Mouse (Mus musculus): ENCODE measurements around the gene Clptm1. TPM values are rescaled to one million over a fixed set of nuclear protein-coding genes. Genes with fewer than 3 reads are reported as not detected.
"Not testable (repeated sequence)": the region's sequence is repeated elsewhere in the genome, so short reads cannot be mapped to it uniquely, and the experiment has no call there.

Clptm1 gene
- polyA plus RNA-seq, 1 experiment from 2014 or later, result 81.9 TPM

- WGBS, result 78% methylated on average over 5 of the region's 5 CpGs
- Histone ChIP-seq H3K4me1 (ENCODE audit: control insufficient read depth, insufficient read depth, low read length) (no peaks in the 10 kb centered on the region), H3K4me3 (ENCODE audit: low read length) (no peak overlapping the region), H3K36me3 (ENCODE audit: control insufficient read depth, insufficient read depth) (0 out of 2 replicates have a peak, but pooled peaks cover 4% of the 10 kb centered on the region), H3K4me2 (ENCODE audit: low read depth, low read length) (no peak overlapping the region), H3K9me3 (replicated peaks; ENCODE audit: control insufficient read depth, low read length) (no peaks in the 10 kb centered on the region), H3K27me3 (ENCODE audit: control insufficient read depth, insufficient read depth, low read length) (no peaks in the 10 kb centered on the region), H3K27ac (ENCODE audit: low read length) (no peak overlapping the region), H3K9ac (ENCODE audit: low read length) (no peak overlapping the region)
- ATAC-seq (replicated peaks; ENCODE audit: extremely low read depth, insufficient read depth, low FRiP score), result no peak
Observed at GRCm38 (mm10) chr7:19610969-19611368, 53.9 kb downstream of the Clptm1 start.

- no peak overlapping the region for H3K9ac ChIP-seq (ENCODE audit: low read length)
- H3K4me2 ChIP-seq (ENCODE audit: low read depth, low read length), result no peak overlapping the region
- 0 out of 2 replicates have a peak, but pooled peaks cover 4% of the 10 kb centered on the region for H3K36me3 ChIP-seq (ENCODE audit: control insufficient read depth, insufficient read depth)
- ATAC-seq (replicated peaks; ENCODE audit: extremely low read depth, insufficient read depth, low FRiP score), result no peak
- 83% methylated on average over 12 of the region's 12 CpGs for WGBS
- H3K9me3 ChIP-seq (replicated peaks; ENCODE audit: control insufficient read depth, low read length), result no peaks in the 10 kb centered on the region
- no peaks in the 10 kb centered on the region for H3K4me1 ChIP-seq (ENCODE audit: control insufficient read depth, insufficient read depth, low read length)
- H3K27me3 ChIP-seq (ENCODE audit: control insufficient read depth, insufficient read depth, low read length), result no peaks in the 10 kb centered on the region
- no peak overlapping the region for H3K4me3 ChIP-seq (ENCODE audit: low read length)
- H3K27ac ChIP-seq (ENCODE audit: low read length), result no peak overlapping the region
Observed at GRCm38 (mm10) chr7:19609641-19610332, 55.0 kb downstream of the Clptm1 start.

- Histone ChIP-seq H3K4me1 (ENCODE audit: control insufficient read depth, insufficient read depth, low read length) (peaks cover 12% of the 10 kb centered on the region), H3K36me3 (ENCODE audit: control insufficient read depth, insufficient read depth) (0 out of 2 replicates have a peak, but pooled peaks cover 4% of the 10 kb centered on the region), H3K9me3 (replicated peaks; ENCODE audit: control insufficient read depth, low read length) (no peaks in the 10 kb centered on the region), H3K9ac (ENCODE audit: low read length) (no peak overlapping the region), H3K4me3 (ENCODE audit: low read length) (no peak overlapping the region), H3K27me3 (ENCODE audit: control insufficient read depth, insufficient read depth, low read length) (no peaks in the 10 kb centered on the region), H3K27ac (ENCODE audit: low read length) (no peak overlapping the region), H3K4me2 (ENCODE audit: low read depth, low read length) (no peak overlapping the region)
- no peak for ATAC-seq (replicated peaks; ENCODE audit: extremely low read depth, insufficient read depth, low FRiP score)
- WGBS, result 77% methylated on average over 5 of the region's 5 CpGs
Observed at GRCm38 (mm10) chr7:19607291-19607690, 57.5 kb downstream of the Clptm1 start.

DNA sequence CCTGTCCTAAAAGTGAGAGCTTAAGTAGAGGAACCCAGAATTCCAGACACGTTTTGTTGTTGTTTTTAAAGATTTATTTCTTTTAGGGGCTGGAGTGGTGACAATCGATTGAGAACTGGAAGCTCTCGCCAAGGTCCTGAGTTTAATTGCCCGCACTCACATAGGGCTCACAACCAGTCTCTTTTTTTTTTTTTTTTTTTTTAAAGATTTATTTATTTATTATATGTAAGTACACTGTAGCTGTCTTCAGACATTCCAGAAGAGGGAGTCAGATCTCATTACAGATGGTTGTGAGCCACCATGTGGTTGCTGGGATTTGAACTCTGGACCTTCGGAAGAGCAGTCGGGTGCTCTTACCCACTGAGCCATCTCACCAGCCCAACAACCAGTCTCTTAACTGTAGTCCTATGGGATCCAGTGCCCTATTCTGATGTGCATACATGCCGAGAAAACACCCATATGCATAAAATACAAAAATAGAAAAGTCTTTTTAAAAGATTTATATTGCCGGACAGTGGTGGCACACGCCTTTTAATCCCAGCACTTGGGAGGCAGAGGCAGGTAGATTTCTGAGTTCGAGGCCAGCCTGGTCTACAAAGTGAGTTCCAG, 60.1 kb downstream of the Clptm1 start:
- Histone ChIP-seq H3K27ac (ENCODE audit: low read length) (peak overlapping the region; percentile 48; the same call in 1 of the 2 replicates), H3K4me3 (ENCODE audit: low read length) (peak overlapping the region; percentile 80), H3K4me1 (ENCODE audit: control insufficient read depth, insufficient read depth, low read length) (peaks cover 23% of the 10 kb centered on the region), H3K36me3 (ENCODE audit: control insufficient read depth, insufficient read depth) (peaks cover 11% of the 10 kb centered on the region), H3K4me2 (ENCODE audit: low read depth, low read length) (peak overlapping the region; percentile 91)
- 61% methylated on average over 10 of the region's 10 CpGs for WGBS
- H3K9ac ChIP-seq (ENCODE audit: low read length); H3K27me3 ChIP-seq (ENCODE audit: control insufficient read depth, insufficient read depth, low read length); H3K9me3 ChIP-seq (replicated peaks; ENCODE audit: control insufficient read depth, low read length); ATAC-seq (replicated peaks; ENCODE audit: extremely low read depth, insufficient read depth, low FRiP score): not testable (repeated sequence)

DNA sequence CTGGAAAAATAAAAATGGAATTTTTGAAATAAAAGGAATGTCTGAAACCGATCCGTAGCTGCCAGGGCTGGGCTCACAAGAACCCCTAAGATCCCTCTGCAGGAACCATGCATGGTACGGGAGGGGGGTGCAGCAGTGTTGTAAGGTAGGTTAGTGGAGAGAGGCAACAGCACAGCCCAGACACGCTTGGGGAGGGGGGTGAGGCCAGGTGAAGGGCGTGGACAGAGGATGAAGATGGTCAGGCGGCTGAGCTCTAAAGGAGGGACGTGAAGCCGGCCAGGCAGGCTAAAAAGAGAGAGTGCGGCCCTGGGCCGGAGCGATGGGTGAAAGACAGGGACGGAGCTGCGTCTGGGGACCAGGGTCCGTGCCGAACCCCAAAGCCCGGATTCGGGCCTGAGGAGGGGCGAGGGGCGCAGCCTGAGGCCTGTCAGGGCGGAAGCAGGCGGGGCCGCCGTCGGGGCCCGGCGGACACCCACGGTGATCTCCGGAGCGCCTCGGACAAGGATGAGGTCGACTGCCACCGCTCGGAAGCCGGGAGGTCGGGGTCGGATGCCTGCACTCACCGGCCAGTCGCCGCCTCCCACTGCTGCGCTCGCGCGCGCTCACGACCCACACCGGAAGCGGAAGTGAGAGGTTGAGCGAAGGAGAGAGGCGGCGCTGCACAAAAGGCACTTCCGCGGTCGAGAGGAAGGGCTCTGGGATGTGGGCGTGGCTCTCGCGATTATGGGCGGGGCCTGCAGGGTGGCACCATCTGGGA, 60.8 kb downstream of the Clptm1 start, which contains the start of gene Clasrp:
Gene Clasrp (minus strand): TSS at position 638 of the 757 bp plus-strand sequence.
- H3K27me3 ChIP-seq (ENCODE audit: control insufficient read depth, insufficient read depth, low read length), result no peaks in the 10 kb centered on the region
- WGBS, result 1% methylated on average over 56 of the region's 57 CpGs
- H3K9ac ChIP-seq (ENCODE audit: low read length), result peak within 1 kb of the TSS; percentile 93
- peak within 1 kb of the TSS; percentile 76 for H3K27ac ChIP-seq (ENCODE audit: low read length)
- peaks cover 23% of the 10 kb centered on the region for H3K4me1 ChIP-seq (ENCODE audit: control insufficient read depth, insufficient read depth, low read length)
- H3K4me2 ChIP-seq (ENCODE audit: low read depth, low read length), result peak within 1 kb of the TSS; percentile 91
- H3K9me3 ChIP-seq (replicated peaks; ENCODE audit: control insufficient read depth, low read length), result no peaks in the 10 kb centered on the region
- H3K4me3 ChIP-seq (ENCODE audit: low read length), result peak within 1 kb of the TSS; percentile 80
- ATAC-seq (replicated peaks; ENCODE audit: extremely low read depth, insufficient read depth, low FRiP score), result peak; percentile 96
- H3K36me3 ChIP-seq (ENCODE audit: control insufficient read depth, insufficient read depth), result peaks cover 15% of the 10 kb centered on the region

GRCm38 (mm10) chr7:19603055-19603454, 61.8 kb downstream of the Clptm1 start:
- no peak overlapping the region for H3K27ac ChIP-seq (ENCODE audit: low read length)
- H3K9ac ChIP-seq (ENCODE audit: low read length), result peak overlapping the region; percentile 93
- H3K36me3 ChIP-seq (ENCODE audit: control insufficient read depth, insufficient read depth), result peaks cover 15% of the 10 kb centered on the region
- 74% methylated on average over 12 of the region's 12 CpGs for WGBS
- ATAC-seq (replicated peaks; ENCODE audit: extremely low read depth, insufficient read depth, low FRiP score), result no peak
- peaks cover 23% of the 10 kb centered on the region for H3K4me1 ChIP-seq (ENCODE audit: control insufficient read depth, insufficient read depth, low read length)
- H3K4me2 ChIP-seq (ENCODE audit: low read depth, low read length), result peak overlapping the region; percentile 91
- H3K9me3 ChIP-seq (replicated peaks; ENCODE audit: control insufficient read depth, low read length), result no peaks in the 10 kb centered on the region
- no peak overlapping the region; the same call in 1 of the 2 replicates for H3K4me3 ChIP-seq (ENCODE audit: low read length)
- H3K27me3 ChIP-seq (ENCODE audit: control insufficient read depth, insufficient read depth, low read length), result no peaks in the 10 kb centered on the region

- Histone ChIP-seq H3K4me3 (ENCODE audit: low read length) (no peak overlapping the region), H3K9ac (ENCODE audit: low read length) (0 out of 2 replicates have a peak overlapping the region, but pooled peaks have one; percentile 12), H3K27ac (ENCODE audit: low read length) (0 out of 2 replicates have a peak overlapping the region, but pooled peaks have one; percentile 28), H3K4me1 (ENCODE audit: control insufficient read depth, insufficient read depth, low read length) (peaks cover 23% of the 10 kb centered on the region), H3K9me3 (replicated peaks; ENCODE audit: control insufficient read depth, low read length) (no peaks in the 10 kb centered on the region), H3K27me3 (ENCODE audit: control insufficient read depth, insufficient read depth, low read length) (no peaks in the 10 kb centered on the region), H3K4me2 (ENCODE audit: low read depth, low read length) (no peak overlapping the region), H3K36me3 (ENCODE audit: control insufficient read depth, insufficient read depth) (peaks cover 15% of the 10 kb centered on the region)
- ATAC-seq (replicated peaks; ENCODE audit: extremely low read depth, insufficient read depth, low FRiP score), result no peak
- 61% methylated on average over 5 of the region's 5 CpGs for WGBS
Observed at GRCm38 (mm10) chr7:19600562-19600961, 64.3 kb downstream of the Clptm1 start.

GRCm38 (mm10) chr7:19593061-19593730, 71.6 kb downstream of the Clptm1 start:
- H3K4me2 ChIP-seq (ENCODE audit: low read depth, low read length), result no peak overlapping the region
- no peaks in the 10 kb centered on the region for H3K4me1 ChIP-seq (ENCODE audit: control insufficient read depth, insufficient read depth, low read length)
- WGBS, result 82% methylated on average over 10 of the region's 10 CpGs
- no peak for ATAC-seq (replicated peaks; ENCODE audit: extremely low read depth, insufficient read depth, low FRiP score)
- peaks cover 47% of the 10 kb centered on the region for H3K36me3 ChIP-seq (ENCODE audit: control insufficient read depth, insufficient read depth)
- no peak overlapping the region for H3K9ac ChIP-seq (ENCODE audit: low read length)
- H3K9me3 ChIP-seq (replicated peaks; ENCODE audit: control insufficient read depth, low read length), result no peaks in the 10 kb centered on the region
- no peak overlapping the region for H3K4me3 ChIP-seq (ENCODE audit: low read length)
- H3K27me3 ChIP-seq (ENCODE audit: control insufficient read depth, insufficient read depth, low read length), result no peaks in the 10 kb centered on the region
- no peak overlapping the region for H3K27ac ChIP-seq (ENCODE audit: low read length)

Data from heart, embryonic 16.5 days (tissue).